Mouse (Mus musculus) adipocyte (in vitro differentiated cells): ENCODE measurements around the gene Mmel1.
A peak's percentile ranks its signal among the peaks of the same experiment; 100 is the strongest.

Experiments
- DNase-seq: peaks from one replicate; pipeline ENCODE4 v3.0.0-alpha.2; 2016; ENCODE audit warnings: low spot score

The Mmel1 gene

DNA sequence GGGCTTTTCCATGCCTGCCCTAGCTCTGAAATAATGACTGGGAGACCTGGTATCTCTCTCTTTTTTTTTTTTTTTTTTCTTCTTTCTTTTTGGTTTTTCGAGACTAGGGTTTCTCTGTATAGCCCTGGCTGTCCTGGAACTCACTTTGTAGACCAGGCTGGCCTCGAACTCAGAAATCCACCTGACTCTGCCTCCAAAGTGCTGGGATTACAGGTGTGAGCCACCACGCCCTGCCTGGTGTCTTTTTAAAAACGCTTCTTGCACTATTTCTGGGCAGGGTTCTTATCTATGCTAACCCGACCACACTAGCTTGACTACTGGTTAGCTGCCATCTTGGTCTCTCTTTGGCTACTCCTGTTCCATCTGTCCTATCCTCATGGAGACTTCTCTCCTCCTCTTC, 39.1 kb downstream of the Mmel1 start:
- no peak for DNase-seq

DNA sequence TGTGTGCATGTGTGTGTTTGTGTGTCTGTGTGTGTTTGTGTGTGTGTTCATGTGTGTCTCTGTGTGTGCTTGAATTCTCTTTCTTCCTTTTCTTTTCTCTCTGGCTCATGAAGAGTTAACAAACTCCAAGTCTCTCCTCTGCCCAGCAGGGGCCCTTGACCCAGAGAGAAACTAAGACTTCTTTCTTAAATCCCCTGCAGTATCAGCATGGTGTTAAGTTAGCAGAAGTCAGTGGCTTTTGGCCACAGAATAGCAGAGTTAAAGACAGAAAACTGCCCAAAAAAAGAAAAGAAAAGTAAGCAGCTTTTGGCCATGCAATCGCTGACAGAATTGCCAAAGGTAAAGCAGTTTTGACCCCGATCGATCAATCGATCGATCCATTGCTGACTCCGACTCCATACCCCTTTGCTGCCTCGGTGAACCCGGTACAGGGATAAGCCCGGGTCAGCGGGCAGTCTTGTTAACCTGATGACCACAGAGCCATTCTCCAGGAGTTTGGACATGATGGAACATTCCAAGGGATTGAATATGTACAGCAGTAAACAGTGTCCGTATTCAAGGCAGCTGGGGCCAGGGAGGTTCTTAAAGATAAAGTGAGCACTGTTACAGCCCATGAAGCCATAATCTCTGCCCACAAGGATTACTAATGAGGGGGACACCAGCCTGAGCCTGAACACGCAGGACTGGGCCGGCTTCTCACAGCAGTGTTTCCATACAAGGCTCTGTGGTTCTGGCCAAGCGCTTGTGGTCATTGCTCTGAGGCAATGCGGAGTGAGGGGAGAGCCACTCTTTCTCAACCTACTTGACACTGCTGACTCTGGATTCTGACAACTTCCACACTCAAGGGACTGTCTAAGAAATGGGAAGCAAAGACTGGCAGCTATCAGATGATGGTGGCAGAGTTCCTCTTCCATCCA, 41.5 kb downstream of the Mmel1 start:
- DNase-seq, result peak; percentile 67

DNA sequence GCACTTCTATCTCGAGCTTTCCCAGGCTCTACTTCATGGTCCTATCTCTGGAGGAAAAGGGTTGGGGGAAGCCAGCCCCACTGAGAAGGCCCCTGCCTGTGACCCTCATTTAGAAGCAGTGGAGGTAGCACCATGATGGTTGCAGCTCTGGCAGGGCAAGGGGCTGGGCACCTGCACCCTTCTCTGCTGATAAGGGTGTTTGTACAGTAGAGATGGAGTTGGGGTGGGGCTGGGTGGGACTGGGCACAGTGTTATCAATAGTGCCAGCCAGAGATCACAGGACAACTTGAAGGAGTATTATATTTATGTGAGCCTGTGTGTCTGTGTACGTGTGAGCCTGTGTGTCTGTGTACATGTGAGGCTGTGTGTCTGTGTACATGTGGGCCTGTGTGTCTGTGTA, 42.3 kb downstream of the Mmel1 start:
- no peak for DNase-seq

DNA sequence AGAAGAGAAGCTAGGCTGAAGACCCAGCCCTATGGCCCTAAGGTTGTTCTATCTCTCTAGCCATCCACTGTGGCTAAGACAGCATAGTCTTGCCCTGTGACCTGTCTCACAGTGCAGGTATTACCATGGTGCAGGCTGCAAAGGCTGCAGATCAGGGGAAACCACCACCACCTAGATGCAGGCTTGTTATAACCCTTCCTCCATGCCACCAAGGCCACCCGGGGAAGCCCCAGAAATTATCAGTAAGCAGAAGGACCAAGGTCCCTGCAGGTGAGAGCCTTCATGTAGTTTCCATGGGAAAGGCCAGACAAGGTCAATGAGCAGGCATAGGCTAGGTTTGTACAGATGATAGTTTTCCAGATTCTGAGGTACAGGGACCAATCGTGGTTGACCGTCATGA, 44.5 kb downstream of the Mmel1 start:
- DNase-seq, result no peak

DNA sequence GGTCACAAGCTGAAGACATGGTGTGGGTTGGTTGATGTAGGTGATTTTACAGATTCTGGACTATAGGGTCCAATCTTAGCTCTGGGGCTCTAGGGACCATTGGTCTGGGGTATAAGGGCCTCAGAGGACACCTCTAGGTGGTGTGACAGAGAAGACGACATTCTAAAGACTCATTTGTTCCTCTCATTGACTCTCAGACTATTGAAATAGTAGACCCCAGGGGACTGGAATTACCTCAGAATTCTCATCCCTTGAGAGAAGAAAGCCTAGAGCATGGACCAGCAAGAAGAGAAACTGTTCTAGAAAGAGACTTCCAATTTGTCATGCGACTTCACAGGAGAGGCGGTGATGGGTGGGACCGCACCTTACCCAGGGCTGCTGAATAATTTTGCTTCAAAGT, 44.9 kb downstream of the Mmel1 start:
- DNase-seq, result no peak

DNA sequence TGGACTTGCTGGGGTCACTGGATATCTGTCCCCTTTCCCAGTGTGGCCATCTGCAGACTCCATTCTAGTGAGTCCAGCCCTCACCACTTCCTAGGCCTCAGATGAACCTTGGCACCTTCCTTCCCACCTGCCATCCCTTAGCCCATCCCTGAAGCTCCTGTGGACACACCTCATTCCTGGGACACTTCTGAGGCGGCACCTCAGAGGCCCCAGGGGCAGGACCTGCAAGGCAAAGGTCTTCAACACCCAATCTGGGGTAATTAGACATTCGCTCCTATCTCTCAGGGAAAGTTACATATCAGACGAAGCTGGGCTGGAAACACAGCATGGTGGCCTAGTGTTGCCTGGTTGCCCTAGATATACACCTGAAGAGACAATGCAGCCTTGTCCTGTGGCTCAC, 45.3 kb downstream of the Mmel1 start:
- DNase-seq, result no peak

DNA sequence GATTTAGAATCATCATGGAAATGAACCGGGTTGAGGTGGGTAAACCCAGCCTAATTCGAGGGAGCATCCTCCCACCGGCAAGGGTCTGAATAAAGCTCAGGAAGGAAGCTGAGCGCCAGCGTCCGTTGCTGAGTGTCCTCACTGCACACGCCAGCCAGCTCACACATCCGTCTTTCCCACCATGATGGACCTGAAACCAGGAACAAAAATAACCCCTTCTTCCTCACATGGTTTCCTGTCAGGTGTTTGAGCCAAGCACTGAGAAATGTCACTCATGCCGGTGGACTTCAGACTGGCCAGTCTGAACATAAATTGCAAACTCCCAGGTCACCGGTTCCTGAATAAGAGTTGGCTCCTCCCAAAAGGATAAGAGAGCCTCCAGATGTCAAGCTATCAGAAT, 45.9 kb downstream of the Mmel1 start:
- no peak for DNase-seq

DNA sequence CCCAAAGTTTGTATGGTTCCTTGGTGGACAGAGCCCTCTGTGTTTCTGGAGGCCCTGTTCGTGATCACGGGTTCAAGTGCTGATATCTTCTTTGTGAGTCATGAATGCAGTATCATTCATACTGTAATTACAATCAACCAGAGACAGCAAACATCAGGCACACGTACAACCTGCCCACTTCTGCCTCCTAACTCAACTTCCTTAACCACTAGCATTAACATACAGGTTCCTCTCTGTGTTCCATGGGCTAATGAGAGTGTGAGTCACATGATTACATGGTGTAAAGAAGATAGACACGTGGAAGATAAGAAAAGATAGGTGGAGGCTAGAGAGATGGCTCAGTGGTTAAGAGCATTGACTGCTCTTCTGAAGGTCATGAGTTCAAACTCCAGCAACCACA, 47.3 kb downstream of the Mmel1 start:
- DNase-seq, result no peak

DNA sequence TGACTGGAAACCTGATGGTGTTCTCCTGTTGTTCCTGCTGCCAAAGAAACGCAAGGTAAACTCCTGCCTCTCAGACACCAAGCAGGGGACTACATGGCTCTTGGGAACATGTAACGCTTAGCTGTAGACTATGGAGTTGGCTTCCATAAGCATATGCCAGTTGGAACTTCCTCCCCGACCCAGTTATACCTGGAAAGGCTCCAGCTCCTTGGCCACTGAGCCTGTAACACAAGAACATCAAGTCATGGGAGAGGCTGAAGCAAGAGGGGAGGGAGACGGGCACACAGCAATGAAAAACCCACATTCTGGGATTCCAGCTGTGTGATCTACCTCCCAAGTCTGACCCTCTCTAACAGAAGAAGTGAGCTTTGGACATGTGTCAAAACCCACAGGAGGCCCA, 52.9 kb downstream of the Mmel1 start:
- peak; percentile 80 for DNase-seq

DNA sequence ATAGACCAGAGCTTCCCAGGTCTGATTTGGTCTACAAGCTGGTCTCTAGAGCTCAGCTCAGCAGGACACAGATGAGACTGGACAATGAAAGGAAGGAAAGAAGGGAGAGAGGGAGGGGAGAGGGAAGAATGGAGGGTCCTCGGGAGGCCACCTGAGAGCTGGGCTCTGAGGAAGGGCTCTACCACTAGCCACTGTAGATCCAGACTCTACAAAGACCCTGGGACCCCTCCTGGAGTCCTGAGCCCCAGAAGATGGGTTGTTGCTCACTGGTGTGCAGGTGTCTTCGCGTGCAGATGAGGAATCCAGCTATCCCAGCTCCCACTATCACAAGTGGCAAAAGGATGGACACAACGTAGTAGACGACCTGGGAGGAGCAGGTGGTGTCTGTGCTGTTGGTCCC, 53.5 kb downstream of the Mmel1 start:
- no peak for DNase-seq

DNA sequence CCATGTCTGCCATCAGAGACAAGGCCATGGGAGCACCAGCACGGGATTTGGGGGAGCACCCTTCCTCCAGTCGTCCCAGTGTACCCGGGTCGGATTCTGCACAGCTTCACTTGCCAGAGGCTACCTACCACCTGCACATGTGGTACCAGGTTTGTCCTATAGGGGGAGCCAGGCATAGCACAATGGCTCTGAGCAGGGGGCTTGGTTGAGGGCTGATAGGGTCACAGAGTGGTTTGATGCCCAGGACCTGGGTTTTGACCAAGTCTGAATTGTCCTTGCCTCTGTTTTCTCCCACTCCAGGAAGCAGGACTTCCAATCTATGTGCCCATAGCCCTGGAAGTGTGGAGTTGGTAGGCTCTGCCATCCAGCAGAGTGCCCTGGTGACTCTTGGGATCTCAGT, 56.0 kb downstream of the Mmel1 start:
- DNase-seq, result no peak

DNA sequence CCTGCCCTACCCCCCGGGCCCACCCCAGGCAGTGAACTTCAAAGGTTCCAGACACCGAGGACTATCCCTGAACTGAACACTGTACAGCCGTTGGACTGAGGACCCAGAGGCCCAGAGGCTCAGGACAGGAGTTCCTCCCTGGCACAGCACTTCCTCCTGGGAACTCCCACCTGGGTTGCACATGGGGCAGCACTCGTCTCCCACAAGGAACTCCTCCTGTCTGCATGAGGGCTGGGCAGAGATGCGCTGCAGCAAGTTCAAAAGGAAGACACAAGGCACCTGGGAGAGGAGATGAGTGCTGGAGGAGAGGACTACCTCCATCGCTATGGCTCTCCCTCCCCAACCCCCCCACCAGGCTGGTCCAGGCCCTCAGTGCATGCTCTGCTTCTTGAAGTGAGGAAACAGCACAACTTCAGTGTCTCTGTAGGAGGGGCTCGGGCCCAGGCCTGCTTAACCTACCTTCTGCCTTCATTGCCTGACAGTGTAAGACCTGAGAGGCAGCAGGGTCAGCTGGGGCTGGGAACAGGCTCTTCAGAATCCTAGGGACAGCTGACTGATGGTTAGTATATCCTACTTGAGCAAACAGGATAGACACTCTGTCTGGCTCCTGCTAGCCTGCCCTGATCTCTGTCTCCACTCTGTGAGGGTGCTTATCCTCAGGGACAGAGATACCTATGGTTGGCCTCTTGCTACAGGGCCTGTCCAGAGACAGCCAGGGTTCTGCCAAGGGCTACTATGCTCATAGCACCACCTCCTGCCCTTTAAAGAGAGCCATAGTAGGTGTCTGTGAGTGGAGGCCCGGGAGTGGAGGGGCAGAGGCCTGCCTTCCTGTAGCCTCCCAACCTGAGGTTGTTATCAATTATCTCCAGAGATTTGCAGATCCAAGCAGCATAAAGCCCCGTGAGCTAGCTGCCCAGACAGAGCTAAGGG, 57.8 kb downstream of the Mmel1 start:
- no peak for DNase-seq

DNA sequence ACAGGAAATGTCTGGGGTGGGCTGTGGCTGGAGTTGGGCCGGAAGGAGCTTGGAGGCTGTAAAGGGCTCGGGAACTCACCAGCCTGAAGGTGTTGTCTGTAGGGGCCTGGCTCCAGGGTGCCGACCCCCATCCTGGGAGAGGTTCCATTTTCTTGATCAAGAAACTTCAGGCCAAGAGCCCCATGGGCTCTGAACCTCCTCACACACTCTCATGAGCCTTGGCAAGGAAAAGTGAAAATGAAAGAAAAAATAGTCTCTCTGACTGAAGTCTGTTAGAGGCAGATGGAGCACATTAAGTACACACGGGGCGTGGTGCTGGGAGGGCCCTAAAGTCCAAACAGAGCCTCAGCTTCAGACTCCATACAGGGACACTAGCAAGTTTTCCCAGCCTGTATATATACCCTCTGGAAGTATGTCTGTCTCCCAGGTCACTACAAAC, 58.5 kb downstream of the Mmel1 start:
- DNase-seq, result peak; percentile 65

DNA sequence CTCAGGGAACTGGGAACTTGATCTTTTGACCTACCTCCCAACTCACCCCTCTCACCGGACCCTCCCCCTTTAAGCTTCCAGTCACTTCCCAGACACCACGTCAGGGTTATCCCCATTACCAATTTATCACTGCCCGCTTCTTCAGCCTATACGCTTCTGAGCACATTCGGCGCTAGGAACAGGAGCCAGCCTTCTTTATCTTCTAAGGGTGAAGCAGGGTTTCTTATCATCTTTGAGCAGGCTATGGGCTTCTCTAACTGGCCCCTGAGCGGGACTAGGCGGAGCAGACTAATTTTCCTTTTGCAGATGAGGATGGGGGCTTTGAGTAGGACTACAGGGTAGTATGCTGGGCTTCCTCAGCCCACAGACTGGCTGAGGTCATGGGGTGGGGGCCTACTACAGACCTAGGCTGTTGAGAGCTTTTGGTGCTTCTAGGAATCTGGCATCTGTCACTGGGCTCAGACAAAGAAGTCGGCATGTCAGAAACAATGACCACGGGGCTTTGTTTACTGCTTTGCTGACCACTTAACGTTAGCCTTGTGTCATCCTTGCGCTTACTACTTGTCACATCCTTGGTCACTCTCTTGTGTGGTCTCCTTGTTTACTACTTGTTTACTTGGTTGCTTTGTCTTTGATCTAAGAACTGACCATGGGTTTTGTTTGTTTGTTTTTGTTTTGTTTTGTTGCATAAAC, 59.2 kb downstream of the Mmel1 start, which contains the start of gene Tnfrsf14:
TSS of gene Tnfrsf14 (minus strand) at position 169 of the 693 bp plus-strand sequence.
- no peak for DNase-seq

DNA sequence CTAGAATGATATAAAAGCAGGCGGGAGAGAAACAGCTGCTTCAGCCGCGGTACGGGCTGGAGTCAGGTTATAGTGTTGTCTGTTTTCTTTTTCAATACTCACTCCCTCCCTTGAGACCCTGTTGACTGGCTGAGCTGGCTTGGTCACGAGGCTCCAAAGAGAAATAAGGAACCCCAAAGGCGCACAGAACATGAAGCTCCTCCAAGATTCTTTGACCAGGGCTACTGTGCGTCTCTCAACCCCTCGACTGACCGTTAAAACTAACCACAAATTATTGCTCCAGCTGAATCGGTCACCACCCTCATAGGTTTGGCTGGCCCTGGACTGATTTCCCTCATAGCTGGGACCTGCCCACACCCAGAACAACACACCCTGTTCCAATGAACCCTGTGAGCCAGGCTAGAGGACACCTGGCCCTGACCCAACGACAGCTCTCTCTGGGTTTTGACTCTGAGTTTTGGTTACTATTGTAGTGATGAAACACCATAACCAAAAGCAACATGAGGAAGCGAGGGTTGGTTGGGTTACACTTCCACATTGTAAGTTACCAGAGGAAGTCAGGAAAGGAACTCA, 59.8 kb downstream of the Mmel1 start:
- DNase-seq, result peak; percentile 80

DNA sequence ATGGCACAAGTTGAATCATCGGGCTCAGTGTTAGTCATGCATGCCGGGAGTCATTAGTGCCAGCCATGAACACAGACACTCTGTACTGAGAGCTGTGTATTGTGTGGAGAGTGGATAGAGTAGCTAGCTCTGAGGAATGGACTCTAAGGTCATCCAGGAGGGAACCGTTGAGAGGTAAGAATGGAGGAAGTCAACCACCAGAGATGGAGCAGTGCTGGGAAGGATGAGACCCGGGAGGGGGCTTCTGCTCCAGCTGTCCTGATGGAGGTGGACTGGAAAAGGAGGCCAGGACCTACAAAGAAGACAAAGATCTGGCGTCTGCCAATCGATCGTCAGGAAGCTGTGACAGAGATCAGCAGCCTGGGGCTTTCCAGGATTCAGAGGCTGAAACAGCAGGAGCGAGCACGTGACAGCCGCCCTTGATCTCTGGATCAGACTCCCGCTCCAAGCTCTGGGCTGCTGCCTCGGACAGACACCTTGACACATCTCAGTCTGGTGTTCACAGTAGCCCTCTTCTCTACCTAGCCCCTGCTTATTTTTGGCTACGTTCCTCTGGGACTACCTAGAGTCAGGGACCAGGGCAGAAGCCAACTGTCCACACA, 64.0 kb downstream of the Mmel1 start:
- no peak for DNase-seq

DNA sequence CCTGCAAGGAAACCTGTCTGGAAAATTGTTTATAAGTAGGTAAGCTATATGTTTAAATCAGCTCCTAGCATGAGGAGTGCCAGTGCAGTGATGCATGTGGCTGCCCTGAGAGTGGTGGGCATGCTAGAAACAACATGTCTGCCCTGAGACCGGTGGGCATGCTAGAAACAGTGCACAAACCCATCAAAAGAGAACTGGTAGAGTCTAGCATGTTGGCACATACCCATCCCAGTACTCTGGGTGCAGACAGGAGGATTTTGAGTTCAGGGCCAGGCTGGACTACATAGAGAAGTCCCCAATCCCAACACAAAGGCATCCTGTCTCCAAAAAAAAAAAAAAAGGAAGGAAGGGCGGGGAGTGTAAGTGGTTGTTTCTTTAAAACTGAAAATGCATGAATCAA, 65.4 kb downstream of the Mmel1 start:
- DNase-seq, result no peak

DNA sequence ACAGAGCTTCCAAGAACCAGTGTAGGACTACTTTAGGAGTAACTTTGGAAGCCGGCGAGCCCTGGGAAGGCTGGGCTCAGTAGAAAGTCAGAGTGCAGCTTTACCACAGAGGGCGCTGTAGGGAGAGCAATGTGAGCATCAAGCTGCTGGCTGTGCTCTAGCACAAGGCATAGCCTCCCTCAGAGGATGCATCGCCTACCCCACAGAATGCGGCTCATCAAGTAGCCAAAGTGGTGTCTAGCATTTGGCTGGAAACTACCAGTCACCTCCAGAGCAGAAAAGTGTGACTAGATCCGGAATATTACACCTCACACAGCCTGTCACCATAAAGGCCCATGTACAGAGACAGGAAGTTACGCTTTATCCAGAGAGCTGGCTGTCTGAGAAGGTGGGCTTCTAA, 66.4 kb downstream of the Mmel1 start:
- no peak for DNase-seq

DNA sequence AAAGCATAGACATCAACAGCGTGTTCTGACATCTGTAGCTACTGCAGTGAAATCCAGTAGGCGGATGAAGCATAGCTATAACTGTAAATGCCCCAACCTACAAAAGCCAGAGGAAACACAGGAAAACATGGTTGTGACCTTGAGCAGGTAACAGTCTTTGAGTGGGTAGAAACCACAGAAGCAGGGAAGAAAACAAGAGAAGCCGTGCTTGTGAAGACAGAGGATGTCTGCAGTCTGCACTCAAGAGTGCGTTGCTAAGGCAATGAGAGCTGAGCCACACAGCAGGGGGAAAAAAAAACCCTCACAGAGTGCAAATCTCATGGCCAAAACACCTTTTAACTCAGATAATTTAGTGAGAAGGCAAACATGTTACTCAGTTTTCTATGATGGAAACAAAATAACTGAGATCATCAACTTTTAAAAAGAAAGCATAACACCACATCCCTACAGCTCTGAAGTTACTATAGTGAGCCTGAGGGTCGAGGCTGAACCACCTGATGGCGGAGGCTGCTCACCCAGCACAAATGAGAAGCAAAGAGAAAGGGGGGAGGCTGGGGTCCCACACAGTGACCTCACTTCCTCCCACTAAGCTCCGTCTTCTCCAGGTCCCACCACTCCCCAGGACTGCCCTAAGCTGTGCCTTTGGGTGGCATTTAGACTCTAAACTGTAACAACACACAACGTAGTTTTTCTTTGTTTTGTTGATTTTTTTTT, 67.3 kb downstream of the Mmel1 start:
- DNase-seq, result no peak

DNA sequence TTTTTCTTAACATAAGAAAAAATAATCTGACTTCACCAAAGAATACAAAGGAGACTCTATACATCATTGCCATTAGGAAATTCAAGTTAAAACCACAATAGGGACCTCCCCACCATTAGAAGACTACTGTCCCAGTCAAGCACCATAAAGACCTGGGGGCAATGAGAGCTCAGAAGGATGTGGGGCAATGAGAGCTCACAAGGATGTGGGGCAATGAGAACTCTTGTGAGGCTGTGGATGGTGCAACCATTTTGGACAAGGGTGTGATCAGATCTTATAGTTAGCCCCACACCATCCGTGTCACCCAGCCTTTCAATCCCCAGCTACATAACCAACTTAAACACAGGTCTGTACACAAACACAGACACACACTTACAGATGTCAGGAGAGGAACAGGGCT, 68.4 kb downstream of the Mmel1 start:
- DNase-seq, result no peak

DNA sequence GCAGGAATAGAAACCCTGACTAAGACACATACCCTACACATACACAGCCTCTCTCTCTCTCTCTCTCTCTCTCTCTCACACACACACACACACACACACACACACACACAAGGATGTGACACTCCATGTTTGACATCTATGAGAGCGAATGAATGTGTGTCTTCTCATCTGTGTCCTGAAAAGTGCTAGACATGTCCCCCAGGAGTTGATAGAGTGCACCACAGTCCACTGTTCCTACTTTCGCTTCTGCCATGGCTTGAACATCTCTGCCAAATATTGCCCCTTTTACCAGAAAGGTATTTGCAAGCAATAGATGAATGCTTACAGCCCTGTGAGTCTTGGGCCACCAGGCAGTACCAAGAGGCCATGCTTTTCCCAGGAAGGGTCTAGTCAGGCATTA, 70.8 kb downstream of the Mmel1 start:
- no peak for DNase-seq
